Mouse (Mus musculus) testis, adult 2 months (tissue): ENCODE data around the gene Tnip1. TPM values are rescaled to one million over a fixed set of nuclear protein-coding genes. Genes with fewer than 3 reads are reported as not detected.

Source experiments
- H3K27ac ChIP-seq: fragments of 200-500 bp; 2 replicates; pipeline ENCODE4 v1.5.1; 2012; ENCODE audit warnings: low read depth, low read length; ENCODE audit not compliant: control insufficient read depth, insufficient read depth
- H3K27me3 ChIP-seq: fragments of 200-500 bp; 2 replicates; pipeline ENCODE4 v1.6.1; 2012; ENCODE audit warnings: mild to moderate bottlenecking, low read length, moderate library complexity; ENCODE audit not compliant: control insufficient read depth, insufficient read depth
- H3K36me3 ChIP-seq: fragments of 200-500 bp; 2 replicates; pipeline ENCODE4 v1.6.1; 2012; ENCODE audit warnings: mild to moderate bottlenecking, low read length; ENCODE audit not compliant: control insufficient read depth, insufficient read depth
- H3K4me1 ChIP-seq: fragments of 200-500 bp; 2 replicates; pipeline ENCODE4 v1.6.1; 2012; ENCODE audit warnings: low read length; ENCODE audit not compliant: control insufficient read depth, insufficient read depth
- H3K4me3 ChIP-seq: fragments of 200-500 bp; 2 replicates; pipeline ENCODE4 v1.5.1; 2012; ENCODE audit warnings: low read depth, mild to moderate bottlenecking, low read length, moderate library complexity, mixed read lengths; ENCODE audit not compliant: control insufficient read depth
- CTCF ChIP-seq: fragments of 200-500 bp; IDR thresholded peaks from 2 replicates; pipeline ENCODE4 v1.5.1; 2012; ENCODE audit warnings: low read depth, mild to moderate bottlenecking, inconsistent platforms, low read length, moderate library complexity; ENCODE audit not compliant: control insufficient read depth, insufficient read depth, insufficient replicate concordance
- POLR2A ChIP-seq: fragments of 200-500 bp; IDR thresholded peaks from 2 replicates; pipeline ENCODE4 v1.6.1; 2012; ENCODE audit warnings: low read depth, mild to moderate bottlenecking, inconsistent platforms, low read length, moderate library complexity; ENCODE audit not compliant: control insufficient read depth
- polyA plus RNA-seq: library from polyadenylated mRNA; depleted of rRNA; stranded (reverse); fragments of >200 nt; gene quantifications from 2 replicates; pipeline ENCODE4 v1.2.3, GENCODE M21; 2012

Tnip1 gene
- polyA plus RNA-seq, 1 experiment: 5.4 TPM

DNA sequence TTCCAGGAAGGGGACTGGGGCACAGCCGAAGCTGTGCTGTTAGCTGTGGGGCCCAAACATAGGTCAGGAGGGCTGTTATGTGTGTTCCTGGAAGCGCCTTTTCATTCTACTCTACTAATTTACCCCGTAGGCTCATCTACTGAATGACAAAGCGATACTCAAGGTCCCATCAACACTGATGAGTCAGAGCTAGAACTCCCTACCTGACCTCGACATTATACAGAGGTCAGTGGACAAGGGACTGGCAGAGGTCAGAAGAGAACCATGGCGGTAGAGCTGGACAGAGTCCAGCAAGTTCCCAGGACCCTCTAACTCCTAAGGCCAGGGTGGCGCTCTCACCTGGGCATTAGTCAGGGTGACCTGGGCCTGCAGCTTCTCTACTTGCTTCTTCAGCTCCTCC is 45.3 kb downstream of the Tnip1 start:
- no peak overlapping the region for H3K27ac ChIP-seq
- H3K4me1 ChIP-seq: no peaks in the 10 kb centered on the region
- H3K4me3 ChIP-seq: no peak overlapping the region
- TF ChIP-seq POLR2A (no peak), CTCF (no peak)
- no peaks in the 10 kb centered on the region for H3K36me3 ChIP-seq
- H3K27me3 ChIP-seq: no peaks in the 10 kb centered on the region

- H3K36me3 ChIP-seq: no peaks in the 10 kb centered on the region
- H3K27ac ChIP-seq: no peak overlapping the region
- TF ChIP-seq POLR2A (no peak), CTCF (no peak)
- no peak overlapping the region for H3K4me3 ChIP-seq
- no peaks in the 10 kb centered on the region for H3K27me3 ChIP-seq
- H3K4me1 ChIP-seq: no peaks in the 10 kb centered on the region
Measured at GRCm38 (mm10) chr11:54913841-54914240, 48.9 kb downstream of the Tnip1 start.

- Histone ChIP-seq H3K36me3 (no peaks in the 10 kb centered on the region), H3K4me3 (no peak overlapping the region), H3K27ac (no peak overlapping the region), H3K27me3 (no peaks in the 10 kb centered on the region), H3K4me1 (no peaks in the 10 kb centered on the region)
- TF ChIP-seq CTCF: no peak
- no peak for TF ChIP-seq POLR2A
Measured at GRCm38 (mm10) chr11:54912503-54913316, 50.0 kb downstream of the Tnip1 start.

DNA sequence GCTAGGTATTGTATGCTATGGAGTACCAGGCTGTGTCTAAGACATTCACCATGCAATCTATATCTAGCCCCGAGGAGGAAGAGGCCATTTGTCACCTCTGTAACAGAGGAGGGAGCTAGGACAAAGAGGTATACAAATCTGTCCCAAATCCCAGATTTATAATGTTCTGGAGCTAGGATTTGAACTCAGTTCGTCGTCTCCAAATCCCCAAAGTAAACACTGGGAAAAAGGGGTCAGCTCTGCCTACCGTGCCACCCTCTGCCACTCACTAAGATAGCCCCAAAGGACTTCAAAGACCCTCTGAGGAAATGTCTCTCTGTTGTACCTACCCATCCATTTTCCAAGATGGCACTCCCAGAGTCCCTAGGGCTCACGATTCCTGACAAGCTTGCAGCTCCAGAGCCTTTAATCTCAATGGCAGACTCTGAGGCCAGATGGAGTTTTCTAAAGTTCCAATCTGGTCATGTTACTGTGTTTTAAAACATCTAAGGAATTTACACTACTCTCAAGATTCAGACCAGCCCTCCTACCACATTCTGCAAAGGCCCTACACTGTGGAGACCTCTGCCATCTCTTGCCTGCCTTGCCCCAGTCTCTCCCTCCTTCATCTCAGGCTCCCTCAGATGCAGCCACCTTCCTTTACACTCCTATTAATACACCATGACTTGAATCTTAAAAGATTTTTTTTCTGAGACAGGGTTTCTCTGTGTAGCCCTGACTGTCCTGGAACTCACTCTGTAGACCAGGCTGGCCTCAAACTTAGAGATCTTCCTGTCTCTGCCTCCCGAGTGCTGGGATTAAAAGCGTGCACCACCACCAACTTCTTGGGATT is 50.8 kb downstream of the Tnip1 start:
- Histone ChIP-seq H3K27me3 (no peaks in the 10 kb centered on the region), H3K4me3 (no peak overlapping the region), H3K36me3 (no peaks in the 10 kb centered on the region), H3K27ac (no peak overlapping the region), H3K4me1 (no peaks in the 10 kb centered on the region)
- TF ChIP-seq CTCF (no peak), POLR2A (no peak)

DNA sequence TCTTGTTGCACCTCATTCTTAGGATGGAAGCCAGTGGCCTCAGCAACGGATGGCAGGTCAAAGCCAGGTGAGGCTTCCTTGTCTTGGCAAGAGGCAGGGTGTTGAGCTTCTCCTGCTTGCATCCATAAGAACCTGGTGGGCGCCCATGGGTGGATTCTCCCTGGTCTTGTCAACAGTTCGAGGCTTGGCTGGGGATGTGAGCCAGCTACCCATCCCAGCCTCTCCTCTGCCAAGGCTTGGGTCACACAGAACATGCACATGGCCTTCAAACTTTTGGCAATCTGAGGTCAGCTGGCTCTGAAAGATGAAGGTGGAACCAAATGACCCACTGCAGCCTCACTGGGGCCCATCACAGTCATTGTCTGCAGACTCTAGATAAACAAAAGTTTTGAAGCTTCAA is 51.5 kb downstream of the Tnip1 start:
- H3K4me1 ChIP-seq: no peaks in the 10 kb centered on the region
- H3K27me3 ChIP-seq: no peaks in the 10 kb centered on the region
- TF ChIP-seq POLR2A (no peak), CTCF (no peak)
- no peaks in the 10 kb centered on the region for H3K36me3 ChIP-seq
- no peak overlapping the region for H3K4me3 ChIP-seq
- H3K27ac ChIP-seq: no peak overlapping the region

DNA sequence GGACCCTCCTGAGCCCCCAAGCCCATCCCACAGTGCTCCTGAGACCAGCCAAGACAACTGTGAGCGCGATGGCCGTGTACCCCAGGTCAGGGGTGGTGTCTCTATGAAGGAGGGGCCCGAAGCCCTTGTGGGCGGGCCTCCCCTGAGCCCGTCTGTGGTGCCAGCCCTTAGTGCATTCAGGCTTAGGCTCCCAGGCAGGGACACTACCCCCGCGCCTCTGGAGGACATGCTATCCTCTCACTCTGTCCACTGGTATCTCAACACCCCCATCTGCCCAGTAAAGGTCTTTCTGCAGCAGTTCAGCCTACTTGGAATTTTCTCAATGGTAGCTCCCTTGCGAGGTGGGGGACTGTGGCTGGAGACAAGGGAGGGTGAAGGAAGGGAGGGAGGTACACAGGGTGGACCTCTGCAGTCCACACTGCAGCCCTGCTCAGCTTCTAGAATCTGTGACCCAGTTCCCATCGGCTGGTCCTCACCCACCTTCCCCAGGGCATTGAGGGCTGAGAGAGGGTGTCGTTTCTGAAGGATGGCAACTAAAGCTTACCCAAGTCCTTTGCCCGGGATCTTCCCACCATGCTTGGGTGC is 52.5 kb downstream of the Tnip1 start:
- Histone ChIP-seq H3K27me3 (no peaks in the 10 kb centered on the region), H3K27ac (no peak overlapping the region), H3K36me3 (no peaks in the 10 kb centered on the region), H3K4me3 (no peak overlapping the region), H3K4me1 (no peaks in the 10 kb centered on the region)
- no peak for TF ChIP-seq CTCF
- no peak for TF ChIP-seq POLR2A

DNA sequence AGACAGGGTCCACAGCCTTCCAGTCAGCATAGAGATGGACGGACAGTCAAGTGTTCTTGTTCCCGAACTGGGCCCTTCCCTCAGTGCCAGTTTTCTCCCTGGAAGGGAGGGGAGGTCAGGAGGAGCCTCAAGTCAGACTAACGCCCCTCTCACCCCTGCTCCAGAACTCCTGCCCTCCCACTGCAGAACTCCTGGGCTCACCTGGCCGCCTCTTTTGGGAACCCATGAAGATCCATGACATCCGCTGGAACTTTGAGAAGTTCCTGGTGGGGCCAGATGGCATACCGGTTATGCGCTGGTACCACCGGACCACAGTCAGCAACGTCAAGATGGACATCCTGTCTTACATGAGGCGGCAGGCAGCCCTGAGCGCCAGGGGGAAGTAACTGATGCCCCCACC is 53.4 kb downstream of the Tnip1 start:
- no peak for TF ChIP-seq CTCF
- TF ChIP-seq POLR2A: no peak
- Histone ChIP-seq H3K4me3 (no peak overlapping the region), H3K4me1 (peaks cover 2% of the 10 kb centered on the region), H3K27me3 (no peaks in the 10 kb centered on the region), H3K36me3 (no peaks in the 10 kb centered on the region), H3K27ac (no peak overlapping the region)
